Mouse (Mus musculus) cerebellum, postnatal 14 days (tissue): Measurements from ENCODE around the gene Ncapd2.

ENCODE experiments used
- DNase-seq, 2 experiments: peaks; one replicate each; pipeline ENCODE4 v3.0.0; 2021; ENCODE audit warnings: mixed read lengths in 2 of 2

The Ncapd2 gene

DNA sequence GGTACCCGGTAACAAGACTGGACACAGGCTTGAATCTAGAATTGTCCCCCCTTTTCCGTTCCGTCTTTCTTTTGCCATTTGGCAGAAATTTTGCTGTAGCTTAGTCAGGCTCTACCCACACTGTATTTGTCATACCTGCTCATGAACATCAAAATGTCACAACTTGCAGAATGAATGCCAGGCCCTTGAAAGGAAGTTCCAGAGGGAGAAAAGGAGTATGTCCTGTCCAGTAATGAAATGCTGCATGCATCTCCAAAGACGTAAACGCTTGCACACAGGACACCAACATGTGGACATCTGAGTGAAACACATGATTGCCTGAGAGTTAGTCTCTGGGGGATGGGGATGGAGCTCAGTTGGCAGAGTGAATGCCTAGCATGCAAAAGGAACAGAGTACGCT lies 22.2 kb upstream of the Ncapd2 start:
- no peak for DNase-seq

DNA sequence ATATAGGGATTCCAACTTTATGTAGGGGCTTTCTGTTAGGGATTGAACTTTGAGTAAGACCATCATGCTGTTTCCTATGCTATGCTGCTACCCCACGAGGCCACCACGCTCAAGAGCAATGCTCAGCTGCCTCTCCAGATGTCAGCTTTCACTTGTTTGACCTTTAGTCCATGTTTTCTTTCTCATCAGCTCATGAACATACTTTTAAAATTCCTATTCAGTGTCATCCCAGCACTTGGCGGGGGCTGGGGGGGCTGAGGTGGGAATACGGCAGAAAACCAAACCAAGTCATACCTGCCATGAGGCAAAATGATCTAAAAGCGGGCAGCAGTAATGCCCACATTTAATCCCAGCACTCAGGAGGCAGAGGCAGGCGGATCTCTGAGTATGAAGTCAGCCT lies 21.6 kb upstream of the Ncapd2 start:
- DNase-seq: no peak

DNA sequence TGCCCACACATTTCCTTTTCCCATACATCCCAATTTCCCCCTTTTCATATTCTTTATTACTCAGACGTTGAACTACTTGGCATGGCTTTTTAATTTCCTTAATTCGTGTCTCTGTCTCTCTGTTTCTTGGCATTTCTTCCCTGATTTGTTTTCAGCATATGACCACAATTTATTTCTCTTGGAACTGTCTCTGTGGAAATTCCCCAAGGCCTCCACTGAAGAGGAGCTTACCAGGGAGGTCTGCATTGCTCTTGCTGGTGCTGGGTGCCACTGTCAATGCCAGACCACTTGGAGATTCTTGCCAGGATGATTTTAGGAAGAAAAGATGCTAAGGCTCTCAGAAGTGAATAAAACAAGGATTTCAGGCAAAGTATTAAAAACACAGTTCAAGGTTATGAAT lies 21.1 kb upstream of the Ncapd2 start:
- no peak for DNase-seq

DNA sequence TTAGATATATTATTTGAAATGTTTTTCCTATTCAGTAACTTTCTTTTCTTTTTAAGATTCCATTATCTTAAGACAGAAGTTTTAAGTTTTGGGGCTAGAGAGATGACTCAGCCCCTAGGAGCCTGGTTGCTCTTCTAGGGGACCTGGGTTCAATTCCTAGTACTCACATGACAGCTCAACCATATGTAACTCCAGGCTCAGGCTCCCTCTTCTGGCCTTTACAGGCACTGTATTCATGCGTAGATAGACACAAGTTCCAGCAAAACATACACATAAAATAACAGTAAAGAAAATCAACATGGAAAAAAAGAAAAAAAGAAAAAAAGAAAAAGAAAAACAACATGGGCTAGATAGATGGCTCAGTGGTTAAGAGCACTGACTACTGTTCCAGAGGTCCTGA lies 18.9 kb upstream of the Ncapd2 start:
- no peak for DNase-seq

DNA sequence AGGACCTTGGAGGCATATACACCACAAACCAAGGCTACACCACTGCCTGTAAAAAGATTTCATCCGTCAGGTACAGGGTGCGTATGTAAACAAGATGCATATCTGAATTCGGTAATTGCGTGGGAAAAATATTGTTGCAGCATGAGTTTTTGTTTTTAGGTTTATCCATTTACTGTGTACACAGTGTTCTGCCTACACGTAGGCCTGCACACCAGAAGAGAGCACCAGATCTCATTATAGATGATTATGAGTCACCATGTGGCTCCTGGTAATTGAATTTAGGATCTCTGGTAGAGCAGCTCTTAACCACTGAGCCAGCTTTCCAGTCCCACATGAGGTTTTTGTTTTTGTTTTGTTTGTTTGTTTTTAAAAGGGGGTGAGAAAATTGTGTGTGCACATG lies 5.7 kb upstream of the Ncapd2 start:
- no peak for DNase-seq

GRCm38 (mm10) chr6:125196301-125196700 lies 4.8 kb upstream of the Ncapd2 start:
- DNase-seq: no peak

DNA sequence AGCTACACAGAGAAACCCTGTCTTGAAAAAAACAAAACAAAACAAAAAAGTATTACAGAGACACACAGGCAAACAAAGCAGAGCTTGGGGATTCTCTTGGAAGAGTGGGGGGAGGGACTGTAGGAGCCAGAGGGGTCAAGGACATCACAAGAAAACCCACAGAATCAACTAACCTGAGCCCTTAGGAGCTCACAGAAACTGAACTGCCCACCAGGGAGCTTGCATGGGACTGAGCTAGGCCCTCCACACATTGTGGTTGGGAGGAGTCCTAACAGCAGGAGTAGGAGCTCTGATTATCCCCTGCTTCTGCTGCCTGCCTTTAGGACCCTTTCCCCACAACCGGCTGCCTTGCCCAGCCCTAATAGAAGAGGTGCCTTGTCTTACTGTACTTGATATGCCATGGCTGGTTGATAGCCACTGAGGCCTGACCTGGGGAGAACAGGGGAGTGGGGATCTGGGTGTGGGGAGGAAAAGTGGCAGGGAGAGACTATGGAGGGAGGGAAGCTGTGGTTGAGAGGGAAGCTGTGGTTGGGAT lies 4.1 kb upstream of the Ncapd2 start:
- DNase-seq: no peak

DNA sequence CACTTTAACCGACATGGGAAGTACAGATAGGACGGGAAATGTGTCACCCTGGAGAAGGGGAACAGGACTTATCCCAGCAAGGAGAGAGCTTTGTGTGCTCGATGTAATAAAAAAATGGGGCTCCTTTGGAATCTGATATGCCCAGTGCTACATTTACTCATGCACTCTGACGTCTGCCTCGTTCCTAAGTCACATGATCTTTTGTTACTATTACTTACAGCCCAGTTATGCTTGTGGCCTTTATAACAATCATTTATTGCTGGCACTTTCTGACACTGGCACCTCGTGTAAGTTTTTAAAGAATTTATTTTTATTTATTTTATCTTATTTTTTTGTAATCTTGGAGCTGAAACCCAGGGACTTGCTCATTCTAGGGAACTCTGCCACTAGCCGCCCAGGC lies 1.9 kb upstream of the Ncapd2 start:
- DNase-seq: no peak

GRCm38 (mm10) chr6:125192841-125193240 lies 1.3 kb upstream of the Ncapd2 start:
- DNase-seq: no peak

- peak; percentile 96 to 97 for DNase-seq
Measured at GRCm38 (mm10) chr6:125192016-125192714, 664 bp upstream of the Ncapd2 start.

DNA sequence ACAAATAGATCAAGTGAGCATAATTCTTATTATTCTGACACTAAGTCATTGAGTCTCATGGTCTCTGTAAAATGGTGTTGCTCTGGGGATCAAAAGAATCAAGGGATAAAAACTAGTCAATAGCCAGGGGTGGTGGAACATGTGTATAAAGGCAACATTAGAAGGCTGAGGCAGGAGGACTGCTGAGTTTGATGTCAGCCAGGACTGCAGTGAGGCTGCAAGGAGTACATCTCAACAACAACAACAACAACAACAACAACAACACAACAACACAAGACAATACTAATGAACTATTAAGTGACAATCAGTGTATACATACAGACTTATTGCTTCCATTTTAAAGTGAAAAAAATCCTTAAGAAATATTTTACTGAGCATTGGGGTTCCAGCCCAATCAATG lies 685 bp downstream of the Ncapd2 start:
- no peak for DNase-seq

DNA sequence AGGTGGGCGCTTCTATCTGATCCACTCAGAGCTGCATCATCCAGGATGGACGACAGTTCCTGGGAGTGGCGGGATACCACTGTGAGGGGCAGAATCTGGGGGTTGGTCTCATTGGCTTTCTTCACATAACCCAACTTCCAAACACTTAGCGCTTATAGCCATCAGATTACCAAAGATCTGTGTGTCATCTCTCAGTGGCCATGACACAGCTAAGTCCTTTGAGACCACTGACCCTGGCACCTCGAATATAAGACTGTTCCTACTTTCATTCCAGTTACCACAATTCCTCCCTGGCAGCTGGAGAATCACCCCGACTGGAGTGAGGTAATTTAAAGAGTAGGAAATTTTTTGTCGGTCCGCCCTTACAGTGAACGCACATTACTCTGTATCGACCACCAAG lies 5.3 kb downstream of the Ncapd2 start:
- no peak for DNase-seq

DNA sequence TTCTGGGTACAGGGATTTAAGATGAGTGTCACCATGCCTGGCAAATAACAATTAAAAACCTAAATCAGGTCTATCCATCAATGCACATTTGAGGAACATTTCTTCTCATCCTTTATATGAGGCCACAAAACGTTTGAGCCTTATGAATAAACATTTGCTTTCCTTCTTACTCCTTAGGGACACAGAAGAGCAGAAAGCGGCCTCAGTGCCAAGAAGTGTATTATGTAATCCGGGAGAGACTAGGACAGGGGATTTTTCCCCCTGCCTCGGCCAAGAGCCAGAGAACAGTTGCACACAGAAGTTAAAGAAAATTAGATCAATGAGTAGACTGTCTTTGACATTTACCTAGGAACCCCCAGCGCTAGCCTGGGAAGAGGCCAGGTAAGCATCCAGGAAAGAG lies 9.4 kb downstream of the Ncapd2 start:
- DNase-seq: no peak

DNA sequence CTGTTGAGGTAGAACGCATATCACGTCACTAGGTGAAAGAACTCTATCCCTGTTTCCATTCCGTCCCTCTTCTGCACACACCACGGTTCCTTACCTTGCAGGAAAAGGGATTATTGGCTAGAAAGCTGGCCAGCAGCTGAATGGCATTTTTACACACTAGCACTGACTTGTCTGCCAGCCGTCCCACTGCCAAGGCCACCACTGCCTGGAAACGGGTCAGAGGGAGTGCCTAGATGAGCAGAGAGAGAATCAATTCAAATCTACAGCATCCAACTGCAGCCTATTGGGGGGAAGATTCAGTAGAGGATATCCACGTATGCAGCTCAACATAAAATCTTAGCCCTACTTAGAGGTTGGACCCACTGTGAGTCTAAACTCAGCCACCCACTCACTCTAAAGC lies 11.9 kb downstream of the Ncapd2 start:
- no peak for DNase-seq

DNA sequence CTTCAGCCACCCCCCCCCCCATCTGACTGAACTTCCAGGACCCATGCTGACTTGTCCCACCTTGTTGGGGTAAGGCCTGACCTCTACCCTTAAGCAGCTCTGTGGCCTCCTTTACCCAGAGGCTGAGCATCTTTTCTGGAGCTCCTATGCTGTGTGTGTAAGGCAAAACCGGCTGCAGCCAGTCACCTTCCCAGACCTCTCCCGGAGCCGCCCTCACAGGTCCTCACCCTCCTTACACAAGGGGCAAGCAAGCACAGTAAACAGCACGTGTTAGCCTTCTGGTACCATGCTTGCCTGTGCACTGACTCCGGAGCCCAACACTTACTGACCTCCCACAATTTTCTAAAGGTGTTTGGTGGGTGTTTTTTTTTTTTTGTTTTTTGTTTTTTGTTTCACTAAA lies 16.0 kb downstream of the Ncapd2 start:
- no peak for DNase-seq

- no peak for DNase-seq
Measured at GRCm38 (mm10) chr6:125173256-125173655, 18.2 kb downstream of the Ncapd2 start.

DNA sequence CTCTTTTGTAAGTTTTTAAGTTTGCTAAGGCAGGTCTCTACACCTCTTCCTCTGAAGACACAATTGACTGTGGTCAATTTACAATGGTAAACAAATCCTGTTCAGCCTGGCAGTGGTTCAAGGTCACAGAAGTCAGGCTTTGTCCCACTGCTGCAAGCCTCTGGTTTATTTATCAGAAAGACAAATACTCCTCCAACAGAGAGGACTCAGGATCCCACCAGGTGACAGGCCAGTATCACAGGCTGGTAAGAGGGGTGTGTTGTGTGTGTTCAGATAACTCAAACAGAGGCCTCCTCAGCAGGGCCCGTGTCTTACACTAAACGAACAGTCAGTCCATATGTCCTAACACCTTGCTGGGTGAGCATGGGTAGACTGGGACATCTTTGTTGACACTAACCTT lies 19.0 kb downstream of the Ncapd2 start:
- no peak for DNase-seq

DNA sequence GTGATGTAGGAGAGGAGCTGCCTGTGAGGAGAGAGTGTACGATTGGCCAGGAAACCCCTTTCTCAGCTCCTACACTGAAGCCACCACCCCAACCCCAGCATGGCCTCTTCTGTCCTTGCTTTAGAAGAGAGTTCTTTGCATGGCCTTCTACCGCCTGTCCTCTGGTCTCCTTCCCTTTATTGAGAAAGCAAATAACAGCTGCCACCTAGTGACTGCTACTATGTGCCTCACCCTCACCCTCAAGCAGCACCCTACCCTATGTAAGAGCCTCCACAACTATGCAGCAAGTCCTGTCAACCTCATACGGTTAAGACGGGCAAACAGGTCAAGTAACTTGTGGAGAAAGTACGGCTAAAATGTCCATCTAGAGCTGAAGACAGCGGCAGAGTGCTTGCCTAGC lies 21.3 kb downstream of the Ncapd2 start:
- DNase-seq: no peak

GRCm38 (mm10) chr6:125168086-125168485 lies 23.4 kb downstream of the Ncapd2 start:
- DNase-seq: no peak

DNA sequence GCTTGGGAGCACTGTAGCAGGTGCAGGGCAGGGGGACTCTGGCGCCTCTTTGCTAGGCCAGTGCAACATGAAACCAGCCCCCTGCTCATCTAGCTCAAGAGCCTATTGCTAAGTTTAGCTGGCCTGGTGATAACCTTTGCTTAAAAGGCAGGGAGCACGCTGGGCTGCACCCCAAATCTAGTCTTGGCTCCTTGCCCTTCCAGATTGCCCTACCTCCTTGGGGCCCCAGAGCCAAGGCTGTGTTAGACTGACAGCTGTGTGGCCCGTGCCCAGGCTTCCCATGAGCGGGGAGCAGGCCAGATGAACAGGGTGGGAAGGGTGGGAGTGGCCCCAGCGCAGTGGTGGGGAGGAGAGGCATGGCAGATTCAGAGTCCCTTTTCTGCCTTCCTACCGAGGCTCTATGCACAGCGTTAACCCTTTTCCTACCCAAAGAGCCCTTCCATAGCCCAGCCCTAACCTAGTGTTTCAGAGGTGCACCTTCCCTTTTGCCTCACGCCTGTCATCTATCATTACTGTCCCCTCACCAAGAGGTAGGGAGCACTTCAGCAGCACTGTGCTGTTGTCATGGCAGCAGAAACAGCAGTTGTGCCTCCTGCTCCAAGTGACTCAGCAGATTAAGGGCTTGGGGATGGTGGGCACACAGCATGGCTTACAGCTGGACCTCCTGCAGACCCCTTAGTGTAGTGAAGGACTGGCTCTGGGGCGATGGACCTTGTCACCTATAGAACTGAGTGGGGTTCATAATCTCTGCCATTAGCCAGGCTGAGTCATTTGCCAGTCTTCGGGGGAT lies 24.4 kb downstream of the Ncapd2 start:
- DNase-seq: peak; percentile 50 to 57

DNA sequence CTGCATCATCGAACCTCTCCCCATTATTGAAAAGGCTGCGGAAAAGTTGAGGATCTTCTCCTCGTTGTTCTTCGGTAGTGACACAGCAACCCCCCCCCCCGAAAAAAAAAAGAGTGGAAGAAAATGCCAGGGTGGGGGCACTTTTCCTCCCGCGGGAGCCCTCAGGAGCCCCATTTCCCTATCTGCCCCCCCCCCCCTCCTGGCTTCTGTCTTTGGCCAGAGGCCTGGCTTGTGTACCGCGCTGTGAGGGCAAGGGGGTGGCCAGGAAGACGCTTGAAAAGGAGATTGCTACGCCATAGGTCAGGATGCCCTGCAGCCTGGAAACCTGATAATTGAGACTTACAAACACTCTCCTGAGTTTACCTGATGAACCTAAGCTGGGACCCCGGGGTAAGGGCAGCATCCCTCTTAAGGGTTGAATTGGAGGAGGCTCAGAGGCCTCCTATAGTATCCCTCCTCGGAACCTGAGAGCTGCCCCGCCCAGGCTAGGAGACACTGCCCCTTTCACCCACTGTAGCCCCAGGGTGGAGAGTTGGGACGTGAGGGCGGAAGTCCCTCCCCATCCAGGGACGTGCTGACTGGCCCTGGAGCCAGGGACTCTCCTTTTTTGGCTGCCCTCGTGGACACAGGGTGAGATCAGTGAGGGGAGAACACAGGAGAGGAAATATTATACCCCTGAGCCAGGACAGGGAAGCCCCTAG lies 25.3 kb downstream of the Ncapd2 start, which contains the start of gene Gapdh:
TSS of gene Gapdh (minus strand) at position 417 of the 701 bp plus-strand sequence.
- peak; percentile 73 for DNase-seq

DNA sequence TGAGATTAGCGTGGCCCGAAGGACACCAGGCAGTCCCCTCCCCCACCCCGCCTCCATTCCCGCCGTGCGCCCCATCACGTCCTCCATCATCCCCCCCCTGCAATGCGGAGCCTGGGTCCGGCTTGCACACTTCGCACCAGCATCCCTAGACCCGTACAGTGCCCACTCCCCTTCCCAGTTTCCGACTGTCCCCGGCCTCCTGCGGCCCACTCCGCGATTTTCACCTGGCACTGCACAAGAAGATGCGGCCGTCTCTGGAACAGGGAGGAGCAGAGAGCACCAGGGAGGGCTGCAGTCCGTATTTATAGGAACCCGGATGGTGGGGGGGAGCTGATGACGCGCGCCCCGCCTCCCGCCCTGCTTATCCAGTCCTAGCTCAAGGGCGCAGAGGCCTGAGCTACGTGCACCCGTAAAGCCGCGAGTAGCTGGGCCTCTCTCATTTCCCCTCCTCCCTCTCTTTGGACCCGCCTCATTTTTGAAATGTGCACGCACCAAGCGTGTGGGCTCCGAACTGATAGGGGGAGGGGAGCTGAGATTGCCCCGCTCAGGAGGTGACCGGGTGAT lies 26.1 kb downstream of the Ncapd2 start:
- DNase-seq: peak; percentile 98 to 99

GRCm38 (mm10) chr6:125164672-125165327 lies 26.7 kb downstream of the Ncapd2 start:
- peak; percentile 77 to 82 for DNase-seq
